Mouse (Mus musculus) erythroblast, embryonic 14.5 days (primary cell): Measurements from ENCODE around the gene Kcnj10.

Source experiments
- GATA1 ChIP-seq: IDR thresholded peaks from 2 replicates; pipeline ENCODE4 v1.6.1; 2012; ENCODE audit warnings: low read length, inconsistent platforms, mixed read lengths
- TAL1 ChIP-seq: IDR thresholded peaks from 3 replicates; pipeline ENCODE4 v1.6.1; 2012; ENCODE audit warnings: low read length, inconsistent platforms, mixed read lengths

GRCm38 (mm10) chr1:172292880-172293279 is 48.1 kb upstream of the Kcnj10 start:
- TF ChIP-seq GATA1: no peak
- TF ChIP-seq TAL1: no peak
